Mouse (Mus musculus) neural tube, embryonic 10.5 days (tissue): ENCODE results near the gene Slc9a8.

Experiments
- DNase-seq: peaks from one replicate; pipeline ENCODE4 v3.0.0-alpha.2; 2017; ENCODE audit warnings: low spot score; ENCODE audit errors: extremely low spot score

Slc9a8 gene

DNA sequence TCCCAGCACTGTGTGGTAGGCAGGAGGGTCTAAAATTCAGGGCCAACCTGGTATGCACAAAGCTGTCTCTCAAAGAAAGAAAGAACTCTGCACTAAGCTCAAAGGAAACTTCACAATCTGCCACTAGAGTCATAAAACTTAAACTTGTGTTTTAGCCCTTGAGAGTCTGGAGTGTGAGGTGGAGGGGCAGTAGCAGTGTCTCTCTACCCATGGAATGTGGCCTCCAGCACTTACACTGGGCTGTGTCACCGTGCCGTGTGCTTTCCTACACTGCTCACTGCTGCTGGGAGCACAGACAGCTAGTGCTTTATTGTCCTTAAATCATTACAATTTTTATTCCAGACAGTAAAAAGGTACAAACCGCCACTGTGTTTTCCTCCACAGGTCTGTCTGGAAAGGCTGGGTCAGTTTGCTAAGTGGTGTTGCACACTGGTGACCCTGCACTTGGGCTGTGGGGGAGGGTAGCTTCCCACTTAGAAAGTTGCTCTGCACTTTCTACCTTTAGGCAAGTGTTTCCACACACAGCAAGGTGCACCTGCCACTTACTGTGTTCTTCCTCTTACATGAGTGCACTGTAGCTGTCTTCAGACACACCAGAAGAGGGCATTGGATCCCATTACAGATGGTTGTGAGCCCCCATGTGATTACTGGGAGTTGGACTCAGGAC is 86.3 kb downstream of the Slc9a8 start:
- no peak for DNase-seq

- DNase-seq: no peak
These were observed 87.1 kb downstream of the Slc9a8 start for GRCm38 (mm10) chr2:167508569-167508968.

DNA sequence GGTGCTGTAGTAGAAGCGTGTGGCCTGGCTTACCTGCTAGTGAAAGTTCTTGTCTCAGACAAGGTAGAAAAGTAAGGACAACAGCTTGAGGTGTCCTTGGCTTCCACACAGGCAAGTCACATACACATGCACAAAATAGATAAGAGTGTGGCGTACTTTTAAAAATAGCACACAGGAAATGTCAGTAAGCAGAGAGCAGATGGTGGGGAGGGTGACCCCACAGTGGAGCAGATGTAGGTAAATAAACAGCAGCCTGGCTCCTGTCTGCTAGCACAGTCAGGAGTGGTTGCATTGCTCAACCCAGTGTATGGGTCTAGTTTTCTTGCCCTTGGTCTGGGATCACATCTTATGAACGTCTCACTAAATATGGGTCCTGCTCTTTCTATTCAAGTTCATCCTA is 89.0 kb downstream of the Slc9a8 start:
- no peak for DNase-seq

DNA sequence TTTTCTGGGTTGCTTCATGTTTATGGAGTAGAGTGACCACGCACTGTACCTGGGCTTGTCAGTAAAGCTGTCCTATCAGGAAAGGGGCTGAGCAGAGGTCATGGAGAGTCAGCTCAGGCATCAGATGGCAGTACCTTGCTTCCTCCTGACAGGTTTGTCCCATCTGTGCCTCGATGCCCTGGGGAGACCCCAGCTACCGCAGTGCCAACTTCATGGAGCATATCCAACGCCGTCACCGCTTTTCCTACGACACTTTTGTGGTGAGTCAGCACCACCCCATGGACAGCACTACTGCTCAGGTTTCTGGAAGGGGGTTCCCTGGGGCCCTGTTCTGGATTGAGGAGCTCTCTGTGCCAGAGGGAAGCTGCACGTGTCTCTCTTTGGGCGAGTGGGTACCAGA is 90.9 kb downstream of the Slc9a8 start:
- no peak for DNase-seq

- DNase-seq: no peak
These were observed 91.5 kb downstream of the Slc9a8 start for GRCm38 (mm10) chr2:167512970-167513369.

DNA sequence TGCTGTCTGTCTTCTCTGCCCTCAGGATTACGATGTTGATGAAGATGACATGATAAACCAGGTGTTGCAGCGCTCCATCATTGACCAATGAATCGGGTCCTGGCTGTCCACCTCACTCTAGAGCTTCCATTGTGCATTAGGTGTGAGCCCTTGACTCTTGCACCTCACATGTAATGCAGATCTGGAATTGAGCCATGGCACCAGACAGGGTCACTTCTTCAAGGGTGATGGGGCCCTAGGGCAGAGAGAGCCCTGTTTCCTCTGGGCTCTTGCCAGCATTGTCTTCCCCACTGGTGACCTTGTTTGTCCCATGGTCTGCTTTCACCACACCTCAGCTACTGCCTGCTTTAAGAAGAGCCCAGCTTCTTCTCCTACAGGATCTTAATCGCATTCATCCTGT is 93.1 kb downstream of the Slc9a8 start:
- DNase-seq: no peak

GRCm38 (mm10) chr2:167515688-167516087 is 94.2 kb downstream of the Slc9a8 start:
- DNase-seq: no peak

DNA sequence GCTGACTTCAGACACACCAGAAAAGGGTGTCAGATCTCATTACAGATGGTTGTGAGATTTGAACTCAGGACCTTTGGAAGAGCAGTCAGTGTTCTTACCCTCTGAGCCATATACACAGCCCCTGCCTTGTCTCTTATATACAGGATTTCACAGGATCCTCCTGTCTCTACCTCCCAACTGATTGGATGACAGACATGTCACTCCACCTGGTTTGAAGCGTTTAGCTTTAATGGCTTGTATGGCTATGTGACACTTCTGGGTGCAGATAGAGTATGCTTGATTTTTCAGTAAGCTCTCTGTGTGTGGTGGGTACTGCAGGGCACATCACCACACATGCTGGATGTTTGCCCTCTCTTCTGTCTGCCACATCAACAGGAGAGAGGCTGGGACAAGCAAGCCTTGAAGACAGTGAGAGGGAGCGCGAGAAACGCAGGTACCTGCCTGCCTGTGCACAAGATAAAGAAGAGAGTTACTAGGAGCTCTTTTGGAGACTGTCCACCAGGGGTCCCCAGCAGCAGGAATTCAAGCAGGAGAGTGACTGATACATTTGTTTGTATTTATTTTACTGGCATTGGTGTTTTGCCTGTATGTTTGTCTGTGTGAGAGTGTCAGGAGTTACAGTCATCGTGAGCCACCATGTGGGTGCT is 98.2 kb downstream of the Slc9a8 start:
- no peak for DNase-seq
